In genomic region chr10:78590744-78591143, GRCm38 (mm10) we compare ENCODE assay signal across 9 mouse cellular contexts. TPM values are rescaled to one million over a fixed set of nuclear protein-coding genes. Genes with fewer than 3 reads are reported as not detected.
DNase-seq lines count a peak whose midpoint lies in the region; ATAC-seq and TF ChIP-seq lines count a peak whose summit lies in the region.
"Had no signal": no experiment of that assay in that cellular context is flagged by ENCODE, and none has a peak within 500 bp of the region (broad histone marks: within the 10 kb centered on the region; RNA-seq: fewer than 3 reads in every experiment).

No protein-coding gene starts in this region.

- TF ChIP-seq CTCF in liver, adult 2 months (IDR thresholded peaks at IDR 0.05; ENCODE audit: low read depth, low read length), result no peak

- peak overlapping the region; percentile 77; the same call in 1 of the 2 replicates for H3K9ac ChIP-seq in liver, adult 2 months (ENCODE audit: low read depth, low read length)

- no peaks in the 10 kb centered on the region for H3K9me3 ChIP-seq in heart, embryonic 10.5 days

- peaks cover 10% of the 10 kb centered on the region; the same call in 1 of the 2 replicates for H3K27me3 ChIP-seq in liver, adult 2 months (ENCODE audit: control insufficient read depth, insufficient read depth, low read length)
- no peaks in the 10 kb centered on the region for H3K27me3 ChIP-seq in heart, embryonic 10.5 days (ENCODE audit: insufficient read depth, poor library complexity, severe bottlenecking)

- DNase-seq in liver, adult 2 months (ENCODE audit: extremely low read depth, low read depth, low spot score), result no peak
- DNase-seq in liver, result no peak
- DNase-seq in heart, embryonic 10.5 days (ENCODE audit: low spot score), result peak; percentile 76
- peak; percentile 64 for DNase-seq in kidney, postnatal 10 days
- DNase-seq in thymus, postnatal 4 days, result peak; percentile 77
- DNase-seq in cerebellum, adult 9-11 months, result no peak
- no peak for DNase-seq in T-cell, adult 2 months (ENCODE audit: low spot score)

- peak overlapping the region; percentile 75 for H3K27ac ChIP-seq in liver, adult 2 months (replicated peaks; ENCODE audit: insufficient read depth, low read depth, low read length)
- H3K27ac ChIP-seq in heart, embryonic 10.5 days, result peak overlapping the region; percentile 96
- H3K27ac ChIP-seq: macrophage had no signal

- WGBS in liver, adult 2 months, result 47% methylated on average over 9 of the region's 9 CpGs
- WGBS in heart, embryonic 10.5 days, result 20% methylated on average over 9 of the region's 9 CpGs

- no peaks in the 10 kb centered on the region for H3K4me1 ChIP-seq in liver, adult 2 months (ENCODE audit: control insufficient read depth, insufficient read depth, low read length)
- peaks cover 12% of the 10 kb centered on the region for H3K4me1 ChIP-seq in heart, embryonic 10.5 days

- no peaks in the 10 kb centered on the region for H3K36me3 ChIP-seq in liver, adult 2 months (ENCODE audit: control insufficient read depth, insufficient read depth, low read length)
- H3K36me3 ChIP-seq in heart, embryonic 10.5 days, result peaks cover 41% of the 10 kb centered on the region

- peak overlapping the region; percentile 77 for H3K4me3 ChIP-seq in liver, adult 2 months (ENCODE audit: insufficient read depth, low read depth, low read length)
- H3K4me3 ChIP-seq in heart, embryonic 10.5 days, result peak overlapping the region; percentile 74

- TF ChIP-seq POLR2A in liver, adult 2 months (IDR thresholded peaks at IDR 0.05; ENCODE audit: extremely low read depth, insufficient read depth, low read length), result no peak

- 0 out of 2 replicates have a peak, but pooled peaks have one; percentile 35 for ATAC-seq in megakaryocyte-erythroid progenitor cell, adult 5-6 weeks (replicated peaks; ENCODE audit: low FRiP score, low TSS enrichment, poor library complexity, severe bottlenecking)

- H3K79me2 ChIP-seq in liver, adult 2 months (ENCODE audit: control insufficient read depth, insufficient read depth, low read length), result no peaks in the 10 kb centered on the region

RNA-seq across cellular contexts. Expression of gene Syde1, which starts 1.0 kb away (rescaled TPM):
- 0.74 and 0.94 TPM in 2 replicates for total RNA-seq in liver, adult 2 months (2014; rRNA removed)
- 2.5 and 3.4 TPM in 2 replicates for polyA plus RNA-seq in liver, adult 2 months (2012; rRNA removed)
- polyA plus RNA-seq in heart, embryonic 10.5 days (2016; fragmentation: Nextera tagmentation; extraction: Ambion mirVana), result 12.2 and 13.3 TPM in 2 replicates
- 0.32 TPM in 1 of 2 replicates, not detected in the other for total RNA-seq in megakaryocyte-erythroid progenitor cell, adult 5-6 weeks (2014; fragmentation: Nextera tagmentation)
- not detected in 2 replicates for total RNA-seq in megakaryocyte-erythroid progenitor cell, adult 5-6 weeks (2017)

RNA-seq across cellular contexts. Expression of gene Ilvbl, which starts 16.6 kb away (rescaled TPM):
- 27.2 and 28.4 TPM in 2 replicates for total RNA-seq in liver, adult 2 months (2014; rRNA removed)
- 44.3 and 47.1 TPM in 2 replicates for polyA plus RNA-seq in liver, adult 2 months (2012; rRNA removed)
- 41.3 and 43.1 TPM in 2 replicates for polyA plus RNA-seq in heart, embryonic 10.5 days (2016; fragmentation: Nextera tagmentation; extraction: Ambion mirVana)
- 64.4 and 85.5 TPM in 2 replicates for total RNA-seq in megakaryocyte-erythroid progenitor cell, adult 5-6 weeks (2014; fragmentation: Nextera tagmentation)
- 10.2 and 38.3 TPM in 2 replicates for total RNA-seq in megakaryocyte-erythroid progenitor cell, adult 5-6 weeks (2017)

RNA-seq across cellular contexts. Expression of gene Olfr1357, which starts 27.1 kb away (rescaled TPM):
- not detected in 2 replicates for total RNA-seq in liver, adult 2 months (2014; rRNA removed)
- not detected in 2 replicates for polyA plus RNA-seq in liver, adult 2 months (2012; rRNA removed)
- polyA plus RNA-seq in heart, embryonic 10.5 days (2016; fragmentation: Nextera tagmentation; extraction: Ambion mirVana), result not detected in 2 replicates
- not detected in 2 replicates for total RNA-seq in megakaryocyte-erythroid progenitor cell, adult 5-6 weeks (2014; fragmentation: Nextera tagmentation)
- total RNA-seq in megakaryocyte-erythroid progenitor cell, adult 5-6 weeks (2017), result not detected in 2 replicates
- polyA plus RNA-seq: macrophage had no signal

Comparison
In these comparisons a context has a peak if more than half of its experiments do, and no peak if none do; other contexts are left out.
1. DNase-seq: peak in heart, embryonic 10.5 days (single experiment), kidney, postnatal 10 days (single experiment) and thymus, postnatal 4 days (single experiment); none in liver, adult 2 months (single experiment), liver (single experiment), cerebellum, adult 9-11 months (single experiment) and T-cell, adult 2 months (single experiment).